Mouse (Mus musculus): ENCODE results near the gene Klrb1c.

GRCm38 (mm10) chr6:128836955-128837334, 47.9 kb upstream of the Klrb1c start:
- TF ChIP-seq POLR2A (IDR thresholded peaks at IDR 0.05; ENCODE audit: borderline replicate concordance, extremely low read depth, low read depth, low read length) (no peak), CTCF (IDR thresholded peaks at IDR 0.05; ENCODE audit: insufficient read depth, low read length) (no peak)

Measured in lung, adult 2 months (tissue).